Mouse (Mus musculus) R1 (cell line): Measurements from ENCODE around the gene Tex37.

Experiments
- DNase-seq: peaks from one replicate; pipeline ENCODE4 v3.0.0-alpha.2; 2018; ENCODE audit warnings: low read depth, low spot score

Tex37 gene

DNA sequence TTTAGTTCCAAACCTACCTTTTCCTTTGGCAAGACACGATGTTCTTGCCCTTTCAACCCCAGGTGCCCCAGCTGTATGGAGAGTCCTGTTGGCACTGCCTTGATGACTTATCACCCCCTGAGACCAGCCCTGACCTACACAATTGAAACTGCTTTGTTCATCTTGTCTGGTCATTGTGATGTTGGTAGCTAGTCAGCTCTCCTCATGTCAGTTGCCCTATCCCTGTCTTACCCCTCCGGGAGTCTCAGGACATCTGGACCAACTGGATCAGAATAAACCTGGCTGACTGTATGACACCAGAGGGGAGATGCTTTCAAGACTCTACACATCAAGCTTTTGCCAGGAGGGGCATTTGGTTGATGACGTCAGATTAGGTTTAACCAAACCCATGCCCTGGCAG is at the start of gene Tex37:
TSS of gene Tex37 (minus strand) at position 101 of the 400 bp plus-strand sequence.
- no peak for DNase-seq

DNA sequence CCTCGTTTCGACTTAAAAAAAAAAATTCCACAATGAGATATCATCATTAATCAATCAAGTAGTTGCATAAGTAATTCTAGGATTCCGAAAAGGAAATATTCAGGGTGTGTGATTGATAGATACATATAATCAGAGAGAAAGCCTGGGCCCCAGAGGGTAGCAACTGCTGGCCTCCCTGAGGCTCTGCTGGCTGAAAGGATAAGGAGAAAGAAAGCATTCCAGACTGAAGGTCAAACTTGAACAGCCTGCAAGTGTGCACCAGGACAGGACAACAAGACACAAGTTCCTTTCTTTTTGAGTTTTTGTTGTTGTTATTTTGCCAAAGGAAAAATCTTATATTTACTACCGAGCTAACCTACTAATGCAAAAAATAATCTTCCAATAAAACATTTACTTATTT is 49.6 kb upstream of the Tex37 start:
- DNase-seq = no peak

GRCm38 (mm10) chr6:70967422-70967821 is 48.7 kb upstream of the Tex37 start:
- DNase-seq = peak; percentile 79

DNA sequence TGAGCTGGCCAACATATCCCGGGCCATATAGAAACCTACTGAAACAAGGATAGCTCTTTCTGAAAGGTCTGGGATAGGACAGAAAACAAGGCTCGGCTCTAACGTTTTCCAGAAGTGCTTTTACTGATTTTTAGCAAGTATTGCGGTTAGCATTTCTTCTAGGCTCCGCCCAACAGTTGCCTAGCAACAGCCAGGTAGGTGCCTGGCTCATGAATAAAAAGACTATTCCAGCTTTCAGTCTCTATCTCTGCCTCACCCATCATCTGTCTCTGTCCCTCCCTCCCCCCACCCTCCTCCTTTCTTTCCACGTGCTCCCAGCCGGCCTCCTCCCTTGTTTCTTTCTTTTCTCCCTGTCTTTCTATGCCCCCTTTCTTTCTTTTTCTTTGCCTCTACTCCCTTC is 47.0 kb upstream of the Tex37 start:
- DNase-seq = peak; percentile 91

- peak; percentile 99 for DNase-seq
These were observed 45.5 kb upstream of the Tex37 start for GRCm38 (mm10) chr6:70964116-70964830.

- no peak for DNase-seq
These were observed 38.7 kb upstream of the Tex37 start for GRCm38 (mm10) chr6:70957341-70957940.

GRCm38 (mm10) chr6:70956936-70957335 is 38.2 kb upstream of the Tex37 start:
- DNase-seq = peak; percentile 52

- DNase-seq = peak; percentile 93
These were observed 37.7 kb upstream of the Tex37 start, which contains the start of gene Foxi3 for GRCm38 (mm10) chr6:70956285-70956912. Gene Foxi3, plus strand, starts transcription at chr6:70956531.

DNA sequence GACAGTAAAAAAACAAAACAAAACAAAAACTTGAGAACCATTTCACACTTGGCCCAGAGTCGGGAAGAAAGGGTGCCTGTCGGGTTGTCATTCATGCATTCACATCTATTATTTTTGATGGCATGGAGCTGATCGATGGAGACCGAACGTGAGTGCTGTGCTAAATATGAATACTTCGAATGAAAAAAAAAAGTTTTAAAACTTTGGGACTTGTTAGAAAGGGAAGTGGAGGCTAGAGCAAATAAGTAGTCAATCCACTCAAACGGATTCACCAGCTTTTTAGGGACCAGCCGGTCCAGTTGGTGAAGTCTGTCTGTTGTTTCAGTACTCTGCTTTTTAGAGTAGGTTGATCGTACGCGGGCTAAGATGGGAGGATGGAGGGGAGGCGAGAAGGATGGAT is 37.1 kb upstream of the Tex37 start:
- DNase-seq = no peak

DNA sequence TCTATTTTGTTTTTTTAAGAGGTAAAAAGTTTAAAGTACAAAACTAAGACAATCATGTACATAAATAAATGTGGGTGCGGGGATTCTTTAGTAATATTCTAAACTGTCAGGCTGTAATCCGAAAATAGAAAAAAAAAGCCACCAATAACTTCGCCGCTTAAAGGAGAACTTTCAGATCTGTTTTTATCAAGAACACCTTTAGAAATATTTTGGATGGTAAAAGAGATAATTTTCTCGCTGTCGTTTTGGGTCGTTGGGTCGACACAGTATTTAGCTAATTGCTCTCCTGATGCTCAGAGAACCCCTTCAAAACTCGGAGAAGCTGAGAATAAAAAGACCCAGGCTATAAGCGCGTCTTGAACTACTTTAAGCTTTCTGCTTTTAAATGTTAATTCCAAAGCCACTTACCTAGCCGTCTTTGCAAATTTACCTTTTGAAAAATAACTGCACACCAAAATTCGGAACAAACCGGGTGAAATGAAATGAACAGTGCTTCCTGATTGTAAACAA is 36.6 kb upstream of the Tex37 start:
- DNase-seq = no peak

DNA sequence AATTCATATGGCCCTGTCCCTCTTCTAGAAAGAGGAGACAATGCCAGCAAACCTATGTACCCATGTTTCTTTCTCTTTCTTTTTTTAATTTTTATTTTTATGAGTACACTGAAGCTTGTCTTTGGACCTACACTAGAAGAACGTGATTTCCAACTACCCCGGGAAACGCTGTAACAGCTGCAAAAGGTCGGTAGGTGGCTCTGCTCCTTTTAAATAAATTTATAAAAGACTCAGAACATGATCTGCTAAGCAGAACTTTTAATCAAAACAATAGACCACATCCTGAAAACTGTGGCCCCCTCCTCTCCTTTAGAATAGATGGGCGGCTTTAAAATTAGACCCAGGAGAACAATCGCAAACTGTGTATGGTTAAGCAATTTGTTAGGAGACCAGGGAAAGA is 35.3 kb upstream of the Tex37 start:
- DNase-seq = peak; percentile 39

- no peak for DNase-seq
These were observed 34.5 kb upstream of the Tex37 start for GRCm38 (mm10) chr6:70953274-70953673.

GRCm38 (mm10) chr6:70931801-70932200 is 13.1 kb upstream of the Tex37 start:
- peak; percentile 60 for DNase-seq

GRCm38 (mm10) chr6:70921274-70922074 is 2.7 kb upstream of the Tex37 start:
- DNase-seq = peak; percentile 74

GRCm38 (mm10) chr6:70912396-70912765 is 6.3 kb downstream of the Tex37 start:
- no peak for DNase-seq

GRCm38 (mm10) chr6:70911668-70912395 is 6.9 kb downstream of the Tex37 start:
- peak; percentile 44 for DNase-seq

DNA sequence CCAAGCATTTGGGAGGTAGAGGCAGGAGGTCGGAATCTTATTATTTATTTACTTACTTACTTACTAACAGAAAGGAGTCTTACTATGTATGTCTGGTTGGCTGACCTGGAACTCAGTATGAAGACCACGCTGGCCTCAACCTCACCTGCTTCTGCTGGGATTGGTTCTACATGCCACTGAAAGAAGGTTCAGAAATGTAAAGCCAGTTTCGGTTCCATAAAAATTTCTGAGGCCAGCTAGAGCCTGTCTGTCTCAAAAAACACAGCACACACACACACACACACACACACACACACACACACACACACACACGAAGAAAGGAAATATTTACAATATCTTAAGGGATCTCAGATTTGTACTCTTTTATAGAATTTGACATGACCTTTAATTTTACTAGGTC is 8.4 kb downstream of the Tex37 start:
- no peak for DNase-seq

DNA sequence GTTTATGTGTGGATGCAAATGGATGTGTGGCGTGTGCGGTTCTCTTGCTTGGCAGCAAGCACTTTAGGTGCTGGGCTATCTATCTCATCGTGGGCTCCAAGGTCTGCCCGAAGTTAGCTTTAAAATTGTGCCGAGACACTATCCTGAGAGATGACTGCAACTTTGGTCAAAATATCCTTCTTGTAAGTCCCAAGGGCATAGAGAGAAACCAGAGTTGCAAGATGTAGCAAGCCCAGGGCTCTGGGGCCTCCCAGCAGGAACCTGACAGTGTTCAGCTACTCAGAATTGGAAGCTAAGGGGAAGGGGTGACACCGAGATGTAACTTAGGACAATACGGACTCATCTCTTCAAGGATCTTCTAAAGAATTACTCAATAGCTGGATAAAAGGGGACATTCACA is 9.2 kb downstream of the Tex37 start:
- DNase-seq = no peak

GRCm38 (mm10) chr6:70903689-70904088 is 15.0 kb downstream of the Tex37 start:
- DNase-seq = no peak

- peak; percentile 47 for DNase-seq
These were observed 19.1 kb downstream of the Tex37 start for GRCm38 (mm10) chr6:70899594-70900003.

- DNase-seq = peak; percentile 58
These were observed 20.6 kb downstream of the Tex37 start for GRCm38 (mm10) chr6:70898166-70898565.
